Mouse (Mus musculus): ENCODE measurements around the gene E2f2.

DNA sequence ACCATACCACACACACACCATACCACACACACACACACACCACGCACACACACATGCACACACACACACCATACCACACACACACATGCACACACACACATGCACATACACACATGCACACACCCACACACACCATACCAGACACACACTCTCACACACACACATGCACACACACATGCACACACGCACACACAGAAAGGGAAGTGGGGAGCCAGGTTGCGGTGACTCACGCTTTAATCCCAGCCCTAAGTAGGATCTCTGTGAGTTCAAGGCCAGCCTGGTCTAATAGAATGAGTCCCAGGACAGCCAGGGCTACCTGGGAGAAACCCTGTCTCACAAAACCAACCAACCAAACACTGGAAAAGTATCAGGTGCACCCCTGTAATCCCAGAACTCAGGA is 47.6 kb upstream of the E2f2 start:
- TF ChIP-seq CTCF (IDR thresholded peaks at IDR 0.05; ENCODE audit: borderline replicate concordance, insufficient read depth, low read depth, low read length) (no peak), POLR2A (IDR thresholded peaks at IDR 0.05; ENCODE audit: borderline replicate concordance, insufficient read depth, low read length) (no peak)

All from cerebellum, adult 2 months (tissue).